Mouse (Mus musculus) urinary bladder, postnatal 14 days (tissue): ENCODE data around the gene Gm5089.

Source experiments
- DNase-seq: peaks from one replicate; pipeline ENCODE4 v3.0.0; 2021; ENCODE audit warnings: low spot score

The Gm5089 gene

GRCm38 (mm10) chr14:122386281-122387130 lies 64.4 kb downstream of the Gm5089 start:
- DNase-seq = no peak

GRCm38 (mm10) chr14:122385758-122386157 lies 65.2 kb downstream of the Gm5089 start:
- no peak for DNase-seq

- no peak for DNase-seq
Observed at GRCm38 (mm10) chr14:122385238-122385534, 65.7 kb downstream of the Gm5089 start.
